Mouse (Mus musculus) ES-Bruce4 (cell line): Measurements from ENCODE around the gene Cd247.

Source experiments
- CTCF ChIP-seq: IDR thresholded peaks from one replicate; pipeline ENCODE4 v1.8.1; 2011; ENCODE audit warnings: low read depth, low read length
- POLR2A ChIP-seq: IDR thresholded peaks from one replicate; pipeline ENCODE4 v1.8.1; 2011; ENCODE audit warnings: low read length; ENCODE audit not compliant: insufficient read depth

DNA sequence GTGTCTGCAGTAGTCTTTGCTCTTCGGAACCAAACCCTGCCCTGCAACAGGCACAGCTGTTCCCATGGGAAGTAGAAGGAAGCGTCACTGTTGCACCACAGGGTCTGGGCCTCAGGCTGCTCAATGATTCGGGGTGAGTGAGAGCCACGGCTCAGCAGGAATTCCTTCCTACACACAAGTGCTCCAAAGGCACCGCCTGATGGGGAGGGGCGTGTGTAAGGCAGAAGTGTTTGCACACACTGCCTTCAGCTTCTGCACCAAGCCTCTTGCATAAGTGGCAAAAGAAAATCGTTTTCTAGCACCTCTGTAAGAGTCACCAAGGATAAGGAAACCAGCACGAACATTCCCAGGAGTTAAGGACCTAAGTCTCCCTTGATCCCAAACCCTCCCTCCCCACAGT, 86.2 kb downstream of the Cd247 start:
- TF ChIP-seq CTCF (no peak), POLR2A (no peak)
